Mouse (Mus musculus) neutrophil, adult 83 days (primary cell): Measurements from ENCODE around the gene Cyp1a2. TPM values are rescaled to one million over a fixed set of nuclear protein-coding genes. Genes with fewer than 3 reads are reported as not detected.

Source experiments
- total RNA-seq, 2 experiments: library from RNA; stranded (reverse); gene quantifications; one replicate each; pipeline ENCODE4 v1.2.4; 2023

Cyp1a2 gene
- total RNA-seq: not detected

GRCm38 (mm10) chr9:57683520-57683919, at the start of gene Cyp1a2:
Gene Cyp1a2 (minus strand): TSS chr9:57683703.

GRCm38 (mm10) chr9:57708068-57708719, 24.7 kb upstream of the Cyp1a2 start, which contains the start of gene Edc3:
Gene Edc3 (plus strand): TSS chr9:57708540.

DNA sequence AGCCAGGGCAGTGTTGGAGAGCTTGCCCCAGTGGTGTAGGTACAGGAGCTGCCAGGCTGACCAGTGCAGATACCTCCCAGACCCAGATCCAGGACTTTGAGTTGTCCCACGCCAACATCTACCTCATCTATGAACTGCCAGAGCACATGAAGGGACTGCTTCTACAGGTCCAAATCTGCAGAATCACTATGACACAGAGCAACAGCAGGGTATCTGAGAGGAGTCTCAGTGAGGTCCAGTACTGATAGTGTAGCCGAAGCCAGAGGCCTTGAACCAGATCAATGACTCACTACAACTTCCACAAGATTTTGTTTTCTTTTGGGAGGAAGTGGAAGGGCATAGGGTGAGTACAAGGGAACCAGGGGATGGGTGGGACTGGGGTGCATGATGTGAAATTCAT, 4.2 kb upstream of the Cyp1a2 start, which contains the start of gene Cyp1a1:
TSS of gene Cyp1a1 (plus strand) at position 178 of the 400 bp plus-strand sequence.

GRCm38 (mm10) chr9:57653283-57653682, 30.2 kb downstream of the Cyp1a2 start, which contains the start of gene Csk:
Gene Csk (minus strand): TSS chr9:57653631.

Other genes with a start within 250 kb of the Cyp1a2 start
- 10 to 100 TPM; 27.3 to 27.8 TPM for gene Ppcdc, start 243.6 kb downstream of the Cyp1a2 start, total RNA-seq
- under 1 TPM; 0.11 to 0.57 TPM for gene Scamp5, start 215.6 kb downstream of the Cyp1a2 start, total RNA-seq
- gene Rpp25, start 179.7 kb downstream of the Cyp1a2 start, total RNA-seq: not detected
- gene Cox5a, start 162.4 kb downstream of the Cyp1a2 start, total RNA-seq: 100 to 1,000 TPM; 110 to 118 TPM
- gene Fam219b, start 146.2 kb downstream of the Cyp1a2 start, total RNA-seq: 1 to 10 TPM; 8.2 to 9.1 TPM
- 10 to 100 TPM; 10.6 to 11.7 TPM for gene Mpi, start 130.9 kb downstream of the Cyp1a2 start, total RNA-seq
- 100 to 1,000 TPM; 120 to 128 TPM for gene Scamp2, start 122.8 kb downstream of the Cyp1a2 start, total RNA-seq
- gene Ulk3, start 94.3 kb downstream of the Cyp1a2 start, total RNA-seq: 10 to 100 TPM; 31.1 to 32.8 TPM
- gene Cplx3, start 77.4 kb downstream of the Cyp1a2 start, total RNA-seq: not detected
- not detected for gene Lman1l, start 62.9 kb downstream of the Cyp1a2 start, total RNA-seq
- 100 to 1,000 TPM; 178 TPM for gene Csk, start 30.1 kb downstream of the Cyp1a2 start, total RNA-seq
- gene Cyp1a1, start 4.2 kb upstream of the Cyp1a2 start, total RNA-seq: not detected
- gene Edc3, start 24.8 kb upstream of the Cyp1a2 start, total RNA-seq: 10 to 100 TPM; 13.3 to 16.1 TPM
- 100 to 1,000 TPM; 130 to 131 TPM for gene Clk3, start 82.2 kb upstream of the Cyp1a2 start, total RNA-seq
- gene Arid3b, start 153.1 kb upstream of the Cyp1a2 start, total RNA-seq: 10 to 100 TPM; 41.0 to 44.8 TPM
- 10 to 100 TPM; 57.9 to 68.5 TPM for gene Ubl7, start 227.3 kb upstream of the Cyp1a2 start, total RNA-seq